Mouse (Mus musculus): ENCODE measurements around the gene Rgcc. TPM values are rescaled to one million over a fixed set of nuclear protein-coding genes. Genes with fewer than 3 reads are reported as not detected.

Gene Rgcc
- polyA plus RNA-seq, 1 experiment from 2014 or later: 26.3 TPM

DNA sequence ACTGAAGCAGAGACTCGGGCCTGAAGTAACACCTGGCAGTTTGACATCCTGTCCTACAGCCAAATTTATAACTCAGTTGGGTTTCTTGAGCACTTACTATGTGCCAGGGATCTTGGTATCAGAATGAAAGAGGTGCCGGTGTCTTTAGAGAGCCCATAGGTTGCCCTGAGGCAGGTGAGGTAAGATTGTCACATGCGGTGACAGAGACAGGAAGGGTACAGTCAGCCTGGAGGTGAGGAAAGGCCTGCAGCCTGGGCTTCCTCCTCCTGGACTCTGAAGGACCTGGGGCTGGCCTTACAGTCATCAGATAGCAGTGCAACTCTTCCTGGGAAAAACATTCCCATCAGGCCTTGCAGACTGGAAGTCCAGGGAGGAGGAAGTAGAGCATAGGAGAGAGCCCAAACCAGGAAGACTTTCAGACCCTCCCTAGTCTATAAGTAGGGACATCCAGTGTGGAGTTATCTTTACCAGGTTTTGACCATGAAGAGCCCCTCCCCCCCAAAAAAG is 29.2 kb downstream of the Rgcc start:
- no peaks in the 10 kb centered on the region for H3K36me3 ChIP-seq (ENCODE audit: control insufficient read depth, insufficient read depth, low read length)
- WGBS (ENCODE audit: insufficient replicate concordance): 86% methylated on average over 3 of the region's 3 CpGs
- peaks cover 4% of the 10 kb centered on the region for H3K4me1 ChIP-seq (ENCODE audit: control insufficient read depth, insufficient read depth, low read length)
- H3K4me3 ChIP-seq (ENCODE audit: low read depth, low read length): no peak overlapping the region
- no peak overlapping the region for H3K27ac ChIP-seq (ENCODE audit: low read depth, low read length)
- no peak overlapping the region for H3K9ac ChIP-seq (ENCODE audit: low read depth, low read length)
- H3K9me3 ChIP-seq (replicated peaks; ENCODE audit: control insufficient read depth, low read length): no peaks in the 10 kb centered on the region
- no peak for ATAC-seq (replicated peaks; ENCODE audit: insufficient number of reproducible peaks, low FRiP score, low TSS enrichment)
- H3K4me2 ChIP-seq: no peak overlapping the region
- H3K27me3 ChIP-seq (ENCODE audit: control insufficient read depth, insufficient read depth, low read length): no peaks in the 10 kb centered on the region

DNA sequence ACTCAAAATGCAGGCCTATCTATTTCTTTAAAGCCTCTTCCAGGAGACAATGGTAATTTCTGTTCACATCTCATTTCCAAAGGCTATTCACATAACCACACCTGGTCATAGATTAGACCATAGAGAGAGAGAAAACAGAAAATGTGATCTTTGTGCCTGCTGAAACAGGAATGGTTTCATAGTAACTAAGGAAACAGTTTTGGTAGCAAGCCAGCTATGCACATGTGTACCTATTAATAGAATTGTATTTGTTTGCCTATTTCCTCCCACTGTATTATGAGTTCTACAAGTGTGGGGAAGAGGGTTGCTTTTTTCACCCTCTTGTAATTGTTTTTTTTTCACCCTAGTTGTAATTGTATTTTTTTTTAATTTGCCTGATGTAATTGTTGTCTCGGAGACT is 31.9 kb downstream of the Rgcc start:
- no peak overlapping the region for H3K4me2 ChIP-seq
- no peaks in the 10 kb centered on the region for H3K9me3 ChIP-seq (replicated peaks; ENCODE audit: control insufficient read depth, low read length)
- no peak overlapping the region for H3K9ac ChIP-seq (ENCODE audit: low read depth, low read length)
- H3K27me3 ChIP-seq (ENCODE audit: control insufficient read depth, insufficient read depth, low read length): no peaks in the 10 kb centered on the region
- no peak overlapping the region for H3K27ac ChIP-seq (ENCODE audit: low read depth, low read length)
- H3K4me1 ChIP-seq (ENCODE audit: control insufficient read depth, insufficient read depth, low read length): peaks cover 4% of the 10 kb centered on the region; the same call in 1 of the 2 replicates
- 71% methylated on average over 1 of the region's 1 CpGs for WGBS (ENCODE audit: insufficient replicate concordance)
- no peaks in the 10 kb centered on the region for H3K36me3 ChIP-seq (ENCODE audit: control insufficient read depth, insufficient read depth, low read length)
- no peak overlapping the region for H3K4me3 ChIP-seq (ENCODE audit: low read depth, low read length)
- no peak for ATAC-seq (replicated peaks; ENCODE audit: insufficient number of reproducible peaks, low FRiP score, low TSS enrichment)

DNA sequence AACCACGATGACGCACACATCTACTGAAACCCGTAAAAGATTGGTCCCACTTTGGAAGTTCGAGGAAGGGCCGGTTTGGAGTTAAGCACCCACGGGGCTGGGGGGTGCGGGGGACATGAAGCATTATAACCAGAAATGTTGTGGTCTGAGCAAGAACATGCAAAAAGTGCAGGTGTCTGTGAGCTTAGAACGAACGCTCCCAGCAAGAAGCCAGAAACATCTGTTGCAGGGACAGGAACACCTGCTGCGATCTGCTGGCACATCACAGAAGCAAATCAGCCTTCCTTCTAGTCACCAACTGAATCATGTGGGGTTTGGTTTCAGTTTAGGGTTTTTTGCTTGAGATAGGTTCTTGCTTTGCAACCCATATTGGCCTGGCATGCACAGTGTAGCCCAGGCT is 33.6 kb downstream of the Rgcc start:
- ATAC-seq (replicated peaks; ENCODE audit: insufficient number of reproducible peaks, low FRiP score, low TSS enrichment): no peak
- Histone ChIP-seq H3K9me3 (replicated peaks; ENCODE audit: control insufficient read depth, low read length) (no peaks in the 10 kb centered on the region), H3K36me3 (ENCODE audit: control insufficient read depth, insufficient read depth, low read length) (no peaks in the 10 kb centered on the region), H3K4me3 (ENCODE audit: low read depth, low read length) (no peak overlapping the region), H3K4me1 (ENCODE audit: control insufficient read depth, insufficient read depth, low read length) (no peaks in the 10 kb centered on the region), H3K9ac (ENCODE audit: low read depth, low read length) (no peak overlapping the region), H3K27ac (ENCODE audit: low read depth, low read length) (no peak overlapping the region), H3K4me2 (no peak overlapping the region), H3K27me3 (ENCODE audit: control insufficient read depth, insufficient read depth, low read length) (no peaks in the 10 kb centered on the region)
- 85% methylated on average over 10 of the region's 10 CpGs for WGBS (ENCODE audit: insufficient replicate concordance)

DNA sequence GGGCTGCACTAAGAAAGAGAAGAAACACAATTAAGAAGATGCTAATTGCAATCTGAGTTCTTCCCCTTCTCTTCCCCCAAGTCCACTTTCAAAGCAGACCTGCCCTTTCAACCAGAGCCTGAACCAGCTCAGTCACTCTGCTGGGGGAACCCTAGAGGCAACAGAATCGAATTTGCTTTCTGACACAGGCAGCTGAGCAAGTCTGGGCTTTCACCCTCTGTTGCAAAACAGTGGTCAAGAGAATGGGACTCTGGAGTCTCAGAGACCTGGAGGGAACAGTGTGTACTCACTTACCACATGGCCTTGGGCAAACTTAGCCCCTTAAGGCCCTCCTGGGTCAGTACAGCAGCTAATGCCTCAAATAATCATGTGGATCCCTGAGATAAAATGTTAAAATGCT is 34.1 kb downstream of the Rgcc start:
- H3K36me3 ChIP-seq (ENCODE audit: control insufficient read depth, insufficient read depth, low read length): no peaks in the 10 kb centered on the region
- no peak overlapping the region for H3K4me3 ChIP-seq (ENCODE audit: low read depth, low read length)
- H3K4me2 ChIP-seq: no peak overlapping the region
- ATAC-seq (replicated peaks; ENCODE audit: insufficient number of reproducible peaks, low FRiP score, low TSS enrichment): no peak
- H3K27me3 ChIP-seq (ENCODE audit: control insufficient read depth, insufficient read depth, low read length): no peaks in the 10 kb centered on the region
- H3K4me1 ChIP-seq (ENCODE audit: control insufficient read depth, insufficient read depth, low read length): no peaks in the 10 kb centered on the region
- 49% methylated on average over 1 of the region's 1 CpGs for WGBS (ENCODE audit: insufficient replicate concordance)
- H3K9me3 ChIP-seq (replicated peaks; ENCODE audit: control insufficient read depth, low read length): no peaks in the 10 kb centered on the region
- no peak overlapping the region for H3K9ac ChIP-seq (ENCODE audit: low read depth, low read length)
- H3K27ac ChIP-seq (ENCODE audit: low read depth, low read length): no peak overlapping the region

DNA sequence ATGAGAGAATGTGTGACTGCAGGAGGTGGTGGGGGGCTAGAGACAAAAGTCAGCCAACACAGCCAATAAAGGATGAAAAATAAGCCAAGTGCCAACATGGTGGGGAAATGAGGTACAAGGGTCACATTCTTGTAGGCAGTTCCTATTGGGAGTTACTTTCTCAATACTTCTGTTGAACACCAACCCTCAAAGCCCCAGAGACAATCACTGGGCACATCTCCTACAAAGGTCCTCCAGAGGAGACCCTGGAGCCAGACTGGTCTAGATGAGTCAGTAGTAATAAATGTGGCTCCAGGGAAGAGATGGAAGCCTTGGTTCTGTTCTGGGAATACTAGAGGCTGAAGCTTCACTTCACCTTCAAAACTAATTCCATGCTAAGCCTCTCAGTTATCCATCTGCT is 35.0 kb downstream of the Rgcc start:
- Histone ChIP-seq H3K36me3 (ENCODE audit: control insufficient read depth, insufficient read depth, low read length) (no peaks in the 10 kb centered on the region), H3K9ac (ENCODE audit: low read depth, low read length) (no peak overlapping the region), H3K4me3 (ENCODE audit: low read depth, low read length) (no peak overlapping the region), H3K4me2 (no peak overlapping the region), H3K9me3 (replicated peaks; ENCODE audit: control insufficient read depth, low read length) (no peaks in the 10 kb centered on the region), H3K4me1 (ENCODE audit: control insufficient read depth, insufficient read depth, low read length) (no peaks in the 10 kb centered on the region), H3K27me3 (ENCODE audit: control insufficient read depth, insufficient read depth, low read length) (no peaks in the 10 kb centered on the region), H3K27ac (ENCODE audit: low read depth, low read length) (no peak overlapping the region)
- ATAC-seq (replicated peaks; ENCODE audit: insufficient number of reproducible peaks, low FRiP score, low TSS enrichment): no peak

DNA sequence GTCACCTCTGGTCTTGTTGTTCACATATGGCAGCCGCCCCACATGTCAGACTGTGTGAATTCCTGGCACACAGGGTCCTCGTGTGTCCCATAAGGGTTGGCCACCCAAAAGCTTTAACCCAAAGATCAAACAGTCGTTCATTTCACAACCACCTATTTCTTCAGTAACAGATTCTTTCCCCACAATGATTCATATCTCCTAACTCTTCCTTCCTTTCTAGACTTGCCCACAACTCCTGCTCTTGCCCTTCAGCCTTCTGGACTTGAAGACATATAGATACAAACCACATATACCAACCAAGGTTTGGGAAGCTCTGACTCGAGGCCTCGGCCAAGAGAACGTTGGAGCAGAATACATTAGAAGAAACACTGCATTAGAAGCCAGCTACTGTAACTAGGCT is 35.7 kb downstream of the Rgcc start:
- Histone ChIP-seq H3K36me3 (ENCODE audit: control insufficient read depth, insufficient read depth, low read length) (no peaks in the 10 kb centered on the region), H3K9ac (ENCODE audit: low read depth, low read length) (no peak overlapping the region), H3K4me3 (ENCODE audit: low read depth, low read length) (no peak overlapping the region), H3K9me3 (replicated peaks; ENCODE audit: control insufficient read depth, low read length) (no peaks in the 10 kb centered on the region), H3K4me1 (ENCODE audit: control insufficient read depth, insufficient read depth, low read length) (no peaks in the 10 kb centered on the region), H3K4me2 (no peak overlapping the region), H3K27ac (ENCODE audit: low read depth, low read length) (no peak overlapping the region), H3K27me3 (ENCODE audit: control insufficient read depth, insufficient read depth, low read length) (no peaks in the 10 kb centered on the region; the same call in 1 of the 2 replicates)
- no peak for ATAC-seq (replicated peaks; ENCODE audit: insufficient number of reproducible peaks, low FRiP score, low TSS enrichment)
- WGBS (ENCODE audit: insufficient replicate concordance): 81% methylated on average over 6 of the region's 6 CpGs

DNA sequence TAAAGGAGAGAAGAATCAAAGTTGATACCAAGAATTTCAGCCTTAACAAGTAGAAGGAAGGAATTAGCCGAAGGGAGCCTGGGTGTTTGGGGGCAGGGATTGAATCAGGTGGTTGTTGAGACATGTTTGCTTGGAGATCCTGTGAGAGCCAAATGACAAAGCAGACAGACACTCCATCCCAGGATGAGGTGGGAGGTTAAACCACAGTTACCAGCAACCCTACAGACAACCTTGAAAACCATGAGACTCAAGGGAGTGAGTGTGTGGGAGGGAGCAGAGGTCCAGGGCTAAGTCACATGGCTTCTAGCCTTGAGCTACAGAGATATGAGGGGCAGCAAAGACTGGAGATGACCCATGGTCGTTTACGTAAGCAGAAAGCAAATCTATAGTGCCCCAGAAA is 38.1 kb downstream of the Rgcc start:
- no peaks in the 10 kb centered on the region for H3K9me3 ChIP-seq (replicated peaks; ENCODE audit: control insufficient read depth, low read length)

DNA sequence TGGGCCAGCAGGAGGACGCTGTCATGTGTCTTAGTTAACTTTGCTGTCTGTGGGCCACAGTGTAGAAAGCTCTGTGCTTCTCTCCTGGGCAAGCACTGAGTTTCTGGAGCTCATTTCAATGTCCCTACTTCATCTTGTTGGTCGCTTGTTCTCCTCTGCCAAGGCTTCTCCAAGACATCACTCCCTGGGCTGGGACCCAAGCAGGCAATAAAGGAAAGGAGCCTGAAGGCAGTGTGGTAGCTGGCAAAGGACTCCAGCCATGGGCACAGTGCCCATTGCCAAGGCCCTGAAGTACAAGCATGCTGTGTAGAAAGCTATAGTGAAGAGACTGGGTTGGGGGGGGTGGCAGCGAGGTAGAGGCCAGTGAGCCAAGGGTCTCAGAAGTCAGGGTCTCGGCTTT is 38.8 kb downstream of the Rgcc start:
- Histone ChIP-seq H3K27me3 (ENCODE audit: control insufficient read depth, insufficient read depth, low read length) (no peaks in the 10 kb centered on the region; the same call in 1 of the 2 replicates), H3K9ac (ENCODE audit: low read depth, low read length) (no peak overlapping the region), H3K4me2 (no peak overlapping the region), H3K4me1 (ENCODE audit: control insufficient read depth, insufficient read depth, low read length) (no peaks in the 10 kb centered on the region), H3K9me3 (replicated peaks; ENCODE audit: control insufficient read depth, low read length) (no peaks in the 10 kb centered on the region), H3K36me3 (ENCODE audit: control insufficient read depth, insufficient read depth, low read length) (no peaks in the 10 kb centered on the region), H3K4me3 (ENCODE audit: low read depth, low read length) (no peak overlapping the region), H3K27ac (ENCODE audit: low read depth, low read length) (no peak overlapping the region)
- WGBS (ENCODE audit: insufficient replicate concordance): 82% methylated on average over 4 of the region's 4 CpGs
- no peak for ATAC-seq (replicated peaks; ENCODE audit: insufficient number of reproducible peaks, low FRiP score, low TSS enrichment)

More for the DNA sequence above, 38.1 kb downstream of the Rgcc start:
- no peak overlapping the region for H3K4me2 ChIP-seq
- no peaks in the 10 kb centered on the region for H3K4me1 ChIP-seq (ENCODE audit: control insufficient read depth, insufficient read depth, low read length)
- H3K27ac ChIP-seq (ENCODE audit: low read depth, low read length): no peak overlapping the region
- 87% methylated on average over 3 of the region's 3 CpGs for WGBS (ENCODE audit: insufficient replicate concordance)
- no peak for ATAC-seq (replicated peaks; ENCODE audit: insufficient number of reproducible peaks, low FRiP score, low TSS enrichment)
- H3K4me3 ChIP-seq (ENCODE audit: low read depth, low read length): no peak overlapping the region
- H3K27me3 ChIP-seq (ENCODE audit: control insufficient read depth, insufficient read depth, low read length): no peaks in the 10 kb centered on the region; the same call in 1 of the 2 replicates
- H3K36me3 ChIP-seq (ENCODE audit: control insufficient read depth, insufficient read depth, low read length): no peaks in the 10 kb centered on the region
- H3K9ac ChIP-seq (ENCODE audit: low read depth, low read length): no peak overlapping the region

DNA sequence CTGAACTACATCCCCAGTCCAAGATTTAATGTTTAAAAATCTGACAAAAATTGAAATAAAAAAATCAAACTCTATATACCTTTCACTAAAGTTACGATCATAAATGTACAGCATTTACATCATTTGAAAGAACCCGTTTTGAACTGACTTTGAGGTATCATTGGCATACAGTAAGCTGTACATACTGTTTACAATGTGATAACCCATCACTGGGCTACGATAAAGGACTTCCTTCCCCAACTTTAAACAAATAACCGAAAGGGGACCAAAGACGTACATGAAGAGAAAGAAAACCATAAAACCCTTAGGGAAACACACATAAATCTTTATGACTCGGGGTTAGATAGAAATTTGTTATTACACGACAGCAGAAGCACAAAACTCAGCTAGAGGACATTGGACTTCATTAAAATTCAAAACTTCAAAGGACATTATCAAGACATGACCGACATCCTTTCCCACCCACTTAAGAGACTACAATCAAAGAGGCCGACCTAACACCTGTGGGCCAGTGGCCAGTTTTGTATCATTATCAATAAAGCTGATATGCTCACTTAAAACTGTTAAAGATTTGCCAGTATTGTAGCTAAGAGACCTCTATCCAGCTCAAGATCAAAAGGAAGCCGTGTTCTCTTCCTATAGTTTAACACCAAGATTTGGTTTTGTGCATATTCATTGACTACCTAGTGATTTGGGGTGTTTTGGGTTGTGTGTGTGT is 42.2 kb downstream of the Rgcc start:
- Histone ChIP-seq H3K4me3 (ENCODE audit: low read depth, low read length) (no peak overlapping the region), H3K4me1 (ENCODE audit: control insufficient read depth, insufficient read depth, low read length) (no peaks in the 10 kb centered on the region), H3K9me3 (replicated peaks; ENCODE audit: control insufficient read depth, low read length) (no peaks in the 10 kb centered on the region), H3K4me2 (no peak overlapping the region), H3K36me3 (ENCODE audit: control insufficient read depth, insufficient read depth, low read length) (no peaks in the 10 kb centered on the region), H3K27ac (ENCODE audit: low read depth, low read length) (no peak overlapping the region), H3K27me3 (ENCODE audit: control insufficient read depth, insufficient read depth, low read length) (no peaks in the 10 kb centered on the region; the same call in 1 of the 2 replicates), H3K9ac (ENCODE audit: low read depth, low read length) (no peak overlapping the region)
- ATAC-seq (replicated peaks; ENCODE audit: insufficient number of reproducible peaks, low FRiP score, low TSS enrichment): no peak
- 61% methylated on average over 10 of the region's 10 CpGs for WGBS (ENCODE audit: insufficient replicate concordance)
